Mouse (Mus musculus) B cell, adult 62 days (primary cell): ENCODE results near the gene Dlk1. TPM values are rescaled to one million over a fixed set of nuclear protein-coding genes. Genes with fewer than 3 reads are reported as not detected.

Experiments used
- total RNA-seq: library from RNA; stranded (reverse); gene quantifications from 4 replicates; pipeline ENCODE4 v1.2.4, GENCODE M21; 2023

Gene Dlk1
- total RNA-seq = 0.56 to 2.2 TPM in 2 of 4 replicates, not detected in the others

DNA sequence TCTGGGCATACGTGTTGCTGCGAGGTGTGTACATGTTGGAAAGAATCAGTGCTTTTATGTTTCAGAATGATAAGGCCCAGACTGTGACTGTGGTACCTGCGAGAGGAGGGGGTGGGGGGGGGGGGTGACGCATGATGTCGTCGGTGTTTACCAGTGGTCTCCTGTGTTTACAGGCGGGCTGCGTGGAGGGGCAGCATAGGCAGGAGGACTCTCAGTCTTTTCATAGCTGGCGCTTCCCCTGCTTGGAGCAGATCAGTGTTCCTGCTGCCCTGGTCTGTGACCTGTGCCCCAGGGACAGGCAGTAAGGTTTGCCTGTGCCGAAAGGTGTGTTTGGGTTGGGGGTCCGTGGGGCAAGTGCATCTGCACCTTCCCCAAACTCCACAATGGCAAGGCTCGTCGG is at the start of gene Dlk1:
Gene Dlk1, plus strand, starts transcription at position 232 of the 400 bp plus-strand sequence.

Other genes with a start within 250 kb of the Dlk1 start
- not detected in 4 replicates for gene Rtl1, start 147.5 kb downstream of the Dlk1 start, total RNA-seq